Mouse (Mus musculus) inflammation-experienced regulatory T-cells, adult 6 months (primary cell): ENCODE measurements around the gene Arhgef10l. TPM values are rescaled to one million over a fixed set of nuclear protein-coding genes. Genes with fewer than 3 reads are reported as not detected.
"Not testable (repeated sequence)": the region's sequence is repeated elsewhere in the genome, so short reads cannot be mapped to it uniquely, and the experiment has no call there.

ENCODE experiments used
- ATAC-seq: one replicate; pipeline ENCODE4 v1.8.0; 2017
- polyA plus RNA-seq, 3 experiments: library from polyadenylated mRNA; unstranded; fragments of 100-300 nt; shearing (Covaris generic); gene quantifications; one replicate each; pipeline ENCODE4 v1.2.1; 2017

The Arhgef10l gene
- polyA plus RNA-seq, 3 experiments from 2014 or later: 0.12 TPM; not detected in 2

- no peak for ATAC-seq
Observed at GRCm38 (mm10) chr4:140604541-140604940, 61.3 kb downstream of the Arhgef10l start.

- no peak for ATAC-seq
Observed at GRCm38 (mm10) chr4:140602022-140602421, 63.8 kb downstream of the Arhgef10l start.

- ATAC-seq: no peak
Observed at GRCm38 (mm10) chr4:140601153-140601552, 64.7 kb downstream of the Arhgef10l start.

GRCm38 (mm10) chr4:140598846-140599245, 67.0 kb downstream of the Arhgef10l start:
- no peak for ATAC-seq

- no peak for ATAC-seq
Observed at GRCm38 (mm10) chr4:140597928-140598327, 67.9 kb downstream of the Arhgef10l start.

DNA sequence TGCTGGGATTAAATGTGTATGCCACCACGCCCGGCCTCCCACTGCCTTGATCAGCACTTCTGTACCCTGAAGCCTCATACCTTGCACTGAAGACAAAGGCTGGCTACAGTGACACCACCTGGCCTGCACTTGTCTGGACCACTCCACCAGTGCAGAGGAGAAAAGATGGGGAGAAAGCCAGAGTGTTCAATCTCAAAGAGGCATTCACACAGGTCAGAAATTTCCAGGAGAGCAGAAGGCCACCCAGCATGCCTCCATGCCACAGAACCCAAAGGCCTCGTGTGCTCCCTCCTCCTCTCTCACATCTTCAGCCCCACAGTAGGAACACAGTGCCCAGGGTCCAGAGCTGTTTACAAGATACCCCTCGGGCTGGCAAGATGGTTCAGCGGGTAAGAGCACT, 68.4 kb downstream of the Arhgef10l start:
- ATAC-seq: no peak

DNA sequence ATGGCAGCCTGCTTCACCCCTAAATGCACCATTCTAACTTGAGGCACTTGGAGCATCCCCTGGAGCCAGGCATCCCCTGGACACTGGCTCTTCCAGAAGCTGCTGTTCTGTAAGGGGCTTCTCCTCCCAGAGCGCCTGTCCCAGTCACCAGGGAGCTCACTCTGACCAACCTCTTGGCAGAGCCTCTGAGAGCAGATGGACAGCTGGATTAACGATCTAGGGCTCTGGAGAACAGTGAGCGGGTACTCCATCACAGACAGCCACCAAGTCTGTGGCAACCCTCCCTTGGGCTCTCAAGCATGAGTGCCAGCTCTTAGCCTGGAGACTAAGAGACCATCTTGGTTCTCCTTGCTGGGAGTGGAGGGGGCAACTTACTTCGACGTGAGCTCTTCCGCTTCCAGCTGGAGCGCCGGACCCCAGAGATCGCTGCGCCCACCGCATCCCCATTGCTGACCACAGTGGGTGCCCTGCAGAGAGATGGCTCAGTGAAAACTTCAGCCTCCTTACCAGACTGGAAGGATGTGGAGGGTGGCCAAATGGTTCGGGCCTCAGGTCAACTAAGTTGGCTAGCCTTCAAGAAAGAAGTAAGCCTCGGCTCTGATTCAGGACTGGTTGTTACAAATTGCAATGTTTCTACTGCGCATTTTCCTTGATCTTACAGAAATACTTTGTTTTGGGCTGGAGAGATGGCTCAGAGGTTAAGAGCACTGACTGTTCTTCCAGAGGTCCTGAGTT, 71.9 kb downstream of the Arhgef10l start:
- no peak for ATAC-seq

DNA sequence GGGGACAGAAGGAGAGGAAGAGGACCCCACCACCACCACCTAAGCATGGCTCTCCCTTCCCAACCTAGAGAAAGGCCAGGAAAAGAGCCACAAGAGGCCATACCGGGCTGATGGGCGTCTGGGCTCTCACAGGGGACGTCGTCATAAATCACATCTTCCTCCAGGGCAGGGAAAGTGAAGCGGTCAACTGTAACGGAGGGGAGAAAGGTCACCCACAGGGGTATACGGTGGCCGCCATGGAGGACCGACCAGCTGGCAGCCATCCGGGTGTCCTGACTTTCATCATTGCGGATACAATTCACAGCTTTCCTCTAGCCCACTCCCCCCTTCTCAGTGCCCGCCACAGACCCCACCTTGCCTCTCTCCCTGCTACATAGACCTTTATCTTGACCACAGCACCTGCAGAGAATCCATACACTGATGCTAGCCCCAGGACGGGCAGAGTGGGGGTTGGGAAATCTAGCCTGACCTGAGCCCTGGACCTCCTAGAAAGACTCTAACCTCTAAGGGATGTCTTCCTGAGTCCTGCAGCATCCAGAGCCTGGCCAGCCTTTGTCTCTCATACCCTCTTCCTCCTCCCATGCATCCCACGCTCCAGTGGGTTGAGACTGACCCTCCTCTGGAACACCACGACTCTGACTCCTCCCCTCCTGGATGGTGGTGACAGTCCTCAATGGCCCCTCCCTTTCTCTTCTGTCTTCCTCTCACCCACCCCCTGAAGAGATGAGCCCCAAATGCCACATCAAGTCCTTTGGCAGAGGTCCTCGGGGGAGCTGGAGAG, 72.6 kb downstream of the Arhgef10l start:
- ATAC-seq: no peak

DNA sequence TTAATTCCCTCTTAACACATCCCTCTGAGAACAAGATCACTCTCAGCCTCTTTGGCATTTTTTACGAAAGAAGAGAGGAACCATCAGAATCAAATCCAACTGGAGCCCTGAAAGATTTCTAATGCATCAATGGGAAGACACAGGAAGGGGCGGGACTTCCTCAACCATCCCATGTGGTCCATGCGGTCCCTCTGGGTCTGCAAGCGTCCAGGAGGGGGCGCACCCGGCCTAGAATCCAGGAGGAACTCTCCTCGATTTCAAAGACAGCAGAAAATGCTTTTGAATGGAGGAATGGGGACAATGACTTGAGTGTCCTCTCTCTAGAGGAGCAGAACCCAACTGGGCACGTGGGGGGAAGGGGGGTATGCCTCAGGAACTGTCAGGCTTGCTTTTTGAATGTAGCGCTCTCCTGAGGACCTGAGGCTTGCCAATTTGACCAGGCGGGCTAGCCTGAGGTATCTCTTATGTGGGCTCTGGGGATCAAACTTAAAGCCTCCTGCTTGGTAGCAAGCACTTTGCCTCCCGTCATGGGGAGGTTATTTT, 73.5 kb downstream of the Arhgef10l start:
- ATAC-seq: no peak

DNA sequence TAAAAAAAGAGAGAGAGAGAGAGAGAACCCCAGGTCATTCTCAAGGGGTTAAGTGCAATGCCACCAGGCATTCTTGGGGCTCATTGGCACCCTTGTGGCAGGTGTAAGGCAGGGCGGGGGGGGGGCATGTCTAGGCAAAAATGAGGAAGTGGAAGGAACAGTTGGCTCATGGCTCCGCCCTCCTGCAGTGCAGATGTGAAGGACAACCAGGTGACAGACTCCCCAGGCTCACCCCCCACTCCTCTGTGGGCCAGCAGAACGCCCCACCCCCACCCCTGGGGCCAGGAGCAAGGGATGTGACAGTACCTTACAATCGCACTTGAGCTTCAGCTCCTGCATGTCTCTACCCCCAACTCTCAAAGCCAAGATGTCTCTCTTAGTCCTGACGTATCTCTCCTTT, 79.3 kb downstream of the Arhgef10l start:
- no peak for ATAC-seq

DNA sequence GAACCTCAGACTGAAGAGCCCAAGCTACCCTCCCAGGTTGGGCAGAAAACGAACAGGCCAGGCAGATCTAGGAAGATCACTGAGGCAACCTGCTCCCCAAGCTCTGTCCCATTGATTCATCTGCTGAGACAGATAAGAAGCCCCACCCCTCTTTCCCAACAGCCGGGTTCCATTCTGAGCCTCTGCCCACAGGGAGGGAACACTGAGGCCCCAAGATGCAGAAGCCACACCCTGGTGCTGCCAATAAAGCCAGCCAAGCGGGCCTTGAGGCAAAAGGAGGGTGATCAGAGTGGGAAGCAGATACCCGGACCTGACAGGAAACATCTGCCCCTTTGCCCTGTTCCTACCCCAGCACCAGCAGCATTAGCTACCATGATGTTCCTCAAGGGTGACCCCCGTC, 81.6 kb downstream of the Arhgef10l start:
- ATAC-seq: no peak

GRCm38 (mm10) chr4:140582390-140583088, 83.3 kb downstream of the Arhgef10l start:
- no peak for ATAC-seq

- ATAC-seq: no peak
Observed at GRCm38 (mm10) chr4:140581730-140582389, 84.0 kb downstream of the Arhgef10l start.

DNA sequence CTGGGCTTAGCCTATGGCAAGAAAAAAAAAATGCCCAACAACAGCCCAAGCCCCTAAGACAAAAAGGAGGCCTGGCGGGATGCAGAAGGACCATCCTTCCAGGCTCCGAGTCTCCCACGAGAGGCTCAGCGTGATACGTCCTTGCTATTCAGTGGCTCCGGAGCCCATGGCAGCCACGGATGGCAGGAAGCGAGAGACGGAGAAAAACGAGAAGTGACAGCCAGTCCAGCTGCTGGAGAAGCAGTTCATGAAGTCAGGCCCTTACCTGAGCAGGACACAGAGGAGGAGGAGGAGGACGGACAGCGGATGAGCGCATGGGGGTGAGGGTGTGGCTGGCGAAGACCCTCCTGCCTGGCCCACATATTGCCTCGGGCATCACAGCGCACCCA, 84.5 kb downstream of the Arhgef10l start:
- ATAC-seq: no peak

DNA sequence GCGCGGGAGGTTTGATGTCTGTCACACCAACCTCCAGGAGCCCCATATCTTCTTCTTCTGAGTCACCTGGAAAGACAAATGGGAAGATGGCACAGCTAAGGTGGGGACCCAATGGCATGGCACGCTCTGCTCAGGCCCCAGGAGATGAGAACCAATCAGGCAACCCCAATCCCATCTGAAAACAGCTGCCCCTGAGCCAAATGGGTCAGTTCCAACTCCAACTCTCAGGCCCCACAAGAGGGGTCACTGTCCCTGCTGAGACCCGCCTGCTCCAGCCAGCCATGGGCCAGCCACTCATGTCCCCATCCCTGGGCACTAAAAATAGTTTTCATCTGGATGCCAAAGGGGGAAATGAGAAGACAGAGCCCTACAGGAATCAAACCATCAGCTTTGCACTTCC, 84.9 kb downstream of the Arhgef10l start:
- no peak for ATAC-seq

DNA sequence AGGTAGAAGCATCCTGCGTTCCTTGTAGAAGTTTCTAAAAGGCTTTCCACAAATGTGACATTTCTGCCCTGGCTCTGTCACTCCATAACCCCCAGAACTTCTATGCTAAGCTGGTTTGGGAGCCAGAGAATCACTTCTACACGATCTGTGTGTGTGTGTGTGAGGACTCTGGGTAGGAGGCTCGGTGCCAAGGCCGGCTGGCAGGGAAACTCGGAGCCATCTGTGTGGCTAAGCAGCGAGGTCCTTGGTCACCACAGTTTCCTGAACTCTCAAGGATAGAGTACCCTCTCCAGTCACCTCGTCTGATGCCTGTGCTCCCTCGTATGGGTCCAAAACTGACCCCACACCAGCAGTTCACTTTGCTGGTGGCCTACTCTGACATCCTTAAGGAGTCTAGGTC, 86.2 kb downstream of the Arhgef10l start:
- ATAC-seq: no peak

- no peak for ATAC-seq
Observed at GRCm38 (mm10) chr4:140579149-140579548, 86.7 kb downstream of the Arhgef10l start.

DNA sequence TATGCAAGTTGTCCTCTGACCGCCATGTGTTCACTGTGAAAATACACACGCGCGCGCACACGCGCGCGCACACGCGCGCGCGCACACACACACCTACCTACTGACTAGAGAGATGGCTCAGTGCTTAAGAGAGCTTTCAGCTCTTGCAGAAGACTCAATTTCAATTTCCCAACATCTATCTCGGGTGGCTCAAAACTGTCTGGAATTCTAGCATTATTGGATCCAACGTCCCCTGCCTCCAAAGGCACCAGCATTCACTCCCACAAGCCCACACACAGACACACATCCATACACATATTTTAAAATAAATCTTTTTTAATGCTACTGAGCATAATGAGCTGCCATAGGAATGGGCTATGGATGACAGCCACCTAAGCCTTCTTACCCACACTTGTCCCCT, 89.2 kb downstream of the Arhgef10l start:
- ATAC-seq: no peak

GRCm38 (mm10) chr4:140574863-140575262, 90.9 kb downstream of the Arhgef10l start:
- ATAC-seq: not testable (repeated sequence)

- no peak for ATAC-seq
Observed at GRCm38 (mm10) chr4:140572376-140572775, 93.4 kb downstream of the Arhgef10l start.

DNA sequence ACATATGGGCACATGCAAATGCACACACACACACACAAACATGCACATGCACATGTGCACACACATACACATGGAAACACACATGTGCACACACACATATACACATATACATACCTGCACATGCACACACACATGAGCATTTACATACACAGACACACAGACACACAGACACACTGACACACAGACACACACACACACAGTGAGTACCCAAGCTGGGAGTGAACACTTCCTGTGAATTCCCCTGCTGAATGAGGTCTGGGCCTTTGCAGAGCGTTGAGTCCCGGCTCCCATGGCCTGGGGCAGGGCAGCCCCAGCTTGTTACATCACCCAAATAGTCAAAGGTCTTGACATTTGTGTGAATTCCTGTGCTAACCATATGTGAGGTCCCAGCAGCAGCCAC, 96.4 kb downstream of the Arhgef10l start:
- ATAC-seq: no peak

DNA sequence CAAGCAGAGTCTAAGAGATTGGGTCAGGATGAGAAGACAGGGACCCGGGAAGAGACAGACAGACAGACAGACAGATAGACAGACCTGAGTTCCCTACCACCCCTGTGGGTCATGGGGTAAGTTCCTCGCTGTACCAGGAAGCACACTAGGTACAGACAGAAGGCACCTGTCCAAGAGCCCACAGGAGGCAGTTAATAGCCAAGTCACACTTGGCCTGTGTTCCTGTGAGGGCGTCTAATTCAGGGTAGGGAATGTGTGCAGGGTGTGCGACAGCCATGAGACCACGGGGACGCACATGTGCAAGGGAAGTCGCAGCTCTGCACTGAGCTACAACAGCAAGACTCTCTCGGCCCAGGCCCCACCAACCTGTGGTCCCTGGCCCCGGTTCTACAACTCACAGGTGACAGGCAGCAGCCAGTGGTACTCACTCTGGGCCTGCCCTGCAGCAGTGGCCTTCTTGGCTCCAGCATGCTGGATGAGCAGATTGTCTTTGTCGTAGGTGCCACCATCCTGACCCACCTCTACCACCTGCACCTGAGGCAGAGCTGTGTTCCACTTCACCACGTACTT, 97.8 kb downstream of the Arhgef10l start:
- ATAC-seq: no peak
